Mouse (Mus musculus) hindbrain, embryonic 13.5 days (tissue): ENCODE results near the gene Mrpl12. TPM values are rescaled to one million over a fixed set of nuclear protein-coding genes. Genes with fewer than 3 reads are reported as not detected.

Experiments used
- ATAC-seq: fragments of 200-750 bp; cut with Nextera tagmentation; 2 replicates; pipeline ENCODE4 v1.8.0; 2017; ENCODE audit warnings: moderate TSS enrichment; ENCODE audit not compliant: low FRiP score
- H3K27ac ChIP-seq: fragments of 300-500 bp; sonication (generic); 2 replicates; pipeline ENCODE4 v1.5.1; 2015; ENCODE audit warnings: inconsistent platforms, mild to moderate bottlenecking, moderate library complexity
- H3K27me3 ChIP-seq: fragments of 300-500 bp; sonication (generic); 2 replicates; pipeline ENCODE4 v1.6.1; 2015; ENCODE audit warnings: mild to moderate bottlenecking, inconsistent platforms
- H3K36me3 ChIP-seq: fragments of 300-500 bp; sonication (generic); 2 replicates; pipeline ENCODE4 v1.6.1; 2015; ENCODE audit warnings: mild to moderate bottlenecking, inconsistent platforms
- H3K4me1 ChIP-seq: fragments of 300-500 bp; sonication (generic); replicated peaks from 2 replicates; pipeline ENCODE4 v1.6.1; 2015; ENCODE audit warnings: inconsistent platforms
- H3K4me2 ChIP-seq: fragments of 300-500 bp; sonication (generic); 2 replicates; pipeline ENCODE4 v1.6.1; 2015; ENCODE audit warnings: inconsistent platforms, mild to moderate bottlenecking, moderate library complexity
- H3K4me3 ChIP-seq: fragments of 300-500 bp; sonication (generic); 2 replicates; pipeline ENCODE4 v1.5.1; 2015; ENCODE audit warnings: mild to moderate bottlenecking, inconsistent platforms
- H3K9ac ChIP-seq: fragments of 300-500 bp; sonication (generic); 2 replicates; pipeline ENCODE4 v1.6.1; 2015; ENCODE audit warnings: mild to moderate bottlenecking, inconsistent platforms
- H3K9me3 ChIP-seq: fragments of 300-500 bp; sonication (generic); 2 replicates; pipeline ENCODE4 v1.6.1; 2016; ENCODE audit warnings: inconsistent platforms
- WGBS: fragments of 180-500 bp; shearing (Covaris S2); methylation state at CpG from one replicate; pipeline ENCODE4 v1.1.7; 2015; 5-methylcytosine and 5-hydroxymethylcytosine counted together
- polyA plus RNA-seq: library from polyadenylated mRNA; unstranded; fragments of >200 nt; fragmentation: Nextera tagmentation; extraction: Ambion mirVana; gene quantifications from 2 replicates; pipeline ENCODE4 v1.2.1, GENCODE M21; 2015

The Mrpl12 gene
- polyA plus RNA-seq, 1 experiment from 2014 or later, result 108 TPM

DNA sequence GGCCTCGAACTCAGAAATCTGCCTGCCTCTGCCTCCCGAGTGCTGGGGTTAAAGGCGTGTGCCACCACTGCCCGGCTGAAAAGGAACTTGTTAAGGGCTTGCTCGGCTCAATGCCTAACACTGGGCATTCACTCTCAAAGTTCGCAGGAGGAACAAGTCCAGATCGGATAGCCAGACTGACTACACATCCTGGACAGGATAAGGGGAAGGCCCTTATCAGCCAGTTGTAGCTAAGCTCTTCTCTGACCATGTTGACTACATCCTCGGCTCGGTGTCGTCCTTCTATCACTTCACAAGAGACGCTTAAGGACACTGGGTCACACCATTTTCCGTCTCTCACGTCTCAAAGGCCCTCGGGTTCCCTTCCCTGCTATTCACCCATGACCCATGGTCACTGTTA, 27.0 kb upstream of the Mrpl12 start:
- H3K9ac ChIP-seq, result peak overlapping the region; percentile 96
- H3K36me3 ChIP-seq, result peaks cover 28% of the 10 kb centered on the region
- H3K27me3 ChIP-seq, result no peaks in the 10 kb centered on the region
- 0 out of 2 replicates have a peak, but pooled peaks have one; percentile 3 for ATAC-seq
- H3K4me2 ChIP-seq, result peak overlapping the region; percentile 90
- H3K9me3 ChIP-seq, result no peaks in the 10 kb centered on the region
- H3K27ac ChIP-seq, result peak overlapping the region; percentile 87
- H3K4me3 ChIP-seq, result peak overlapping the region; percentile 83
- WGBS, result 36% methylated on average over 14 of the region's 14 CpGs
- peaks cover 21% of the 10 kb centered on the region for H3K4me1 ChIP-seq

DNA sequence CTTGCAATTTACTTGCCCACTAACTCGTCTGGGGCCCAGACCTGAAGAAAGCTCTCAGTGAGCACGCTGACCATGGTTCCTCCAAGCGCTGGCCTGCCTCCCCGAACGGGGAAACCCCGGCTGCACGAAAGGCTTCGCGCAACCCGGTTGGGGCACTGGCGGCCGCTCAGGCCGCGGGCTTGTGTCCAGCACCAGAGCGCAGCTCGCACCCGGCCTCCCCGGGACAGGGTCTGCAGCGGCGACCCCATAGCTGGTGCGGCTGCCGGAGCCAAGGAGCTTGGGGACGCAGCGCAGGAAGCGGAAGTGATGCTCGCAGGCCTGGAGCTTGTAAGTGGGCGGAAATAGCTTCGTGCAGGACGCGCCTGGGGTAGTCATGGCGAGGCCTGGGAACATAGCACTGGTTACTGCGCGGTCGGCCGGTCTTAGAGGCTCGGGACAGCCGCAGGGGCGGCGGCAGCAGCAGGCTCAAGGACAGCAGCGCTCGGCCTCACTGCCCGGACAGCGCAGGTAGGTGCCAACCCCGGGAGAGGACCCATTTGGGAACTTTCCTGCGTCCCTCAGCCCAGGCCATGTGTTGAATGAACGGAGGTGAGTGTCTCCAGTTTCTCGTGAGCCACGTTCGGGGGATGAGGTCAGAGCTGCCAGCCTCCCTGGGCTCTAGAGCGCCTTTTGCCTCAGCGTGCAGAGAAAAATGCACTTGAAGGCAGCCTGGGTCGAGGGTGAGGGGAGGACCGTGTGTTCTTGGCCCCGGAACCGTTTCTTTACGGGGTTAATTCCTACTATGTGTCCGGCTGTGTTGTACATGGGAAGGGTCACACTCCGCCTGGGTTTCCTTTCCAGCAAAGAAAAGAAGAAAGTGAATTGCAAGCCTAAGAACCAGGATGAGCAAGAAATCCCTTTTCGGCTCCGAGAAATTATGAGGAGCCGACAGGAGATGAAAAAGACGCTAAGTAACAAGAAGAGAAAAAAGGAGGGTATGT, 26.4 kb upstream of the Mrpl12 start, which contains the start of the genes Oxld1 and Ccdc137:
TSS of gene Oxld1 (minus strand) at position 297 of the 980 bp plus-strand sequence.
TSS of gene Ccdc137 (plus strand) at position 344 of the 980 bp plus-strand sequence.
- peak within 1 kb of the TSS; percentile 90 for H3K4me2 ChIP-seq
- H3K4me3 ChIP-seq, result peak within 1 kb of the TSS; percentile 83
- H3K27ac ChIP-seq, result peak within 1 kb of the TSS; percentile 87
- WGBS, result 5% methylated on average over 62 of the region's 62 CpGs
- peak within 1 kb of the TSS; percentile 96 for H3K9ac ChIP-seq
- peak; percentile 87 for ATAC-seq
- peaks cover 21% of the 10 kb centered on the region for H3K4me1 ChIP-seq
- no peaks in the 10 kb centered on the region for H3K9me3 ChIP-seq
- peaks cover 35% of the 10 kb centered on the region for H3K36me3 ChIP-seq
- H3K27me3 ChIP-seq, result no peaks in the 10 kb centered on the region

DNA sequence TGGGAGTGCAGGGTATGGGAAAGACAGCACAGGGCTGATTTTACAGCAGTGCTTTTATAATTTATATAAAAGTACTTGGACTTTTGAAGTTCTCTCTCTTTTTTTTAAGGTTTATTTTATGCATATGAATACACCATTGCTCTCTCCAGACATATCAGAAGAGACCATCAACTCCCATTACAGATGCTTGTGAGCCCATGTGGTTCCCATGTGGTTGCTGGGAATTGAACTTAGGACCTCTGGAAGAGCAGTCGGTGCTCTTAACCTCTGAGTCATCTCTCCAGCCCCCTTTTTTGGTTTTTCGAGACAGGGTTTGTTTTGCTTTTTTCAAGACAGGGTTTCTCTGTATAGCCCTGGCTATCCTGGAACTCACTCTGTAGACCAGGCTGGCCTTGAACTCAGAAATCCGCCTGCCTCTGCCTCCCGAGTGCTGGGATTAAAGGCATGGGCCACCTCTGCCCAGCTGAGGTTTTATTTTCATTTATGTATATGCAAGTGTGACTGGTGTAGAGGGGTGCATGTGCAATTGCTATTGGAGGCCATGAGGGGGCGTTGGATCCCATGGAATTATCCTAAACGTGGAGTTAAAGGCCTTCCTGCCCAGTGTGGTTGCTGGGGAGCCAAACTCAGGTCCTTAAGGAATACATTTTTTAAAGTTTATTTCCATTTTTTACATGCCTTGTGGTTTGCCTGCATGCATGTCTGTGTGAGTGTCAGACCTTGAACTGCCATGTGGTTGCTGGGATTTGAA, 25.4 kb upstream of the Mrpl12 start:
- Histone ChIP-seq H3K4me2 (peak overlapping the region; percentile 90), H3K27me3 (no peaks in the 10 kb centered on the region), H3K27ac (no peak overlapping the region), H3K4me3 (peak overlapping the region; percentile 83), H3K9ac (peak overlapping the region; percentile 96), H3K4me1 (peaks cover 21% of the 10 kb centered on the region), H3K36me3 (peaks cover 45% of the 10 kb centered on the region), H3K9me3 (no peaks in the 10 kb centered on the region)
- no peak for ATAC-seq
- WGBS, result 72% methylated on average over 6 of the region's 6 CpGs

DNA sequence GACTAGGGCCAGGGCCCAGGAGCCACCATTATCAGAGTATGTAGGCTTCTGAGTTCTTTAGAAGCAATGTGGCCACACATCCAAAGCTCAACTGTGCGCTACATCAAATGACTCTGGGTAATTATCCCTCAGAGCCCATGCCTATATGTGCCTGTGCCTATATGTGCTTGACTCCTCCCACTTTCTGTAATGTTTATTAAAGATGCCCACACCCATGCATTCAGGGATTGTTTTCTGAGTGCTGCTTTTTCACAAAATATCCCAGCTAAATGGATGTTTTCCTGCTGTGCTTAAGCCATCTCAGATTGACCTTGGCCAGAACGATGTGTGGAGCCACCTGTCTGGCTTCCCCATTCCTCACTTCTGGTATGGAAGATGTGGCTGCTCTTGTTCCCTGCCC, 20.9 kb upstream of the Mrpl12 start:
- 90% methylated on average over 2 of the region's 2 CpGs for WGBS
- H3K9ac ChIP-seq, result no peak overlapping the region
- peaks cover 30% of the 10 kb centered on the region for H3K4me1 ChIP-seq

DNA sequence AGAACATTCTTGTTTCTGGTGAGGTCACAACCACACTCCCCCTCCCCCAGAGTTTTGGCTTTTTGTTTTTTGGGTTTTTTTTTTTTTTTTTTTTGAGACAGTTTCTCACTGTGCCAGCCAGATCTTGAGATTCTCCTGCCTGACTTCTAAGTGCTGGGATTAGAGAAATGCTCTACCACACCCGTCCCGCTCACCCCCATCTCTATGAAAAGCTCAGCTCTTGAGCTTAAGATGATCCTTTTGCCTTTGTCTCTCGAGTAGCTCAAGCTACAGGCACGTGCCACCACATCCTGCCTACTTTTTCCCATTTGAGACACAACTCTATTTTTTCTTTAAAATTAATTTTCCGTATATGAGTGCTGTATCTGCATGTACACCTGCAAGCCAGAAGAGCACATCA, 20.0 kb upstream of the Mrpl12 start:
- Histone ChIP-seq H3K36me3 (peaks cover 60% of the 10 kb centered on the region), H3K4me3 (no peak overlapping the region), H3K27me3 (no peaks in the 10 kb centered on the region), H3K9me3 (no peaks in the 10 kb centered on the region), H3K9ac (no peak overlapping the region), H3K4me2 (no peak overlapping the region), H3K27ac (no peak overlapping the region), H3K4me1 (peaks cover 29% of the 10 kb centered on the region)
- 91% methylated on average over 5 of the region's 5 CpGs for WGBS
- ATAC-seq, result no peak

More for the DNA sequence above, 20.9 kb upstream of the Mrpl12 start:
- peaks cover 57% of the 10 kb centered on the region for H3K36me3 ChIP-seq
- H3K27ac ChIP-seq, result no peak overlapping the region
- no peak overlapping the region for H3K4me3 ChIP-seq
- H3K9me3 ChIP-seq, result no peaks in the 10 kb centered on the region
- ATAC-seq, result no peak
- no peak overlapping the region for H3K4me2 ChIP-seq
- H3K27me3 ChIP-seq, result no peaks in the 10 kb centered on the region

DNA sequence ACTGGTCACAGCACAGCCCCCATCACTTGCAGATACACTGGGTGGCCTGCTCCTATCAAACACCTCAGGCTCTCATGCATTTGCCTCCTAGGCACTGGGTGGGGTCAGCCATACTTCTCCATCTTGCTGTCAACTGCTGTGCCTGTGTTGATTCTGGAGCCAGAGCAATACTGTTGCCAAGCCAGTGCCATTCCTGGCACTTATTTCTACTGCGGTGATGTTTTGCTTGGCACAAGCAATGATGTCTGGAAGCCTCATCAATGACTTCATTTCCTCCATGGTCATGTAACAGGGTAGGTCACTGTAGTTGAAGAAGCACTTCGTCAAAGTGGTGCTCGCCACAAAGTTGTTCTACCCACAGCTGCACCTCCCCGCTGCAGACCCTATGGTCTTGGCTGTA, 18.9 kb upstream of the Mrpl12 start:
- WGBS, result 96% methylated on average over 4 of the region's 4 CpGs
- H3K27me3 ChIP-seq, result no peaks in the 10 kb centered on the region
- H3K27ac ChIP-seq, result no peak overlapping the region
- H3K9me3 ChIP-seq, result no peaks in the 10 kb centered on the region
- H3K4me3 ChIP-seq, result no peak overlapping the region
- H3K9ac ChIP-seq, result peak overlapping the region; percentile 95; the same call in 1 of the 2 replicates
- peaks cover 66% of the 10 kb centered on the region for H3K36me3 ChIP-seq
- peak overlapping the region; percentile 86; the same call in 1 of the 2 replicates for H3K4me2 ChIP-seq
- H3K4me1 ChIP-seq, result peaks cover 32% of the 10 kb centered on the region
- ATAC-seq, result no peak

DNA sequence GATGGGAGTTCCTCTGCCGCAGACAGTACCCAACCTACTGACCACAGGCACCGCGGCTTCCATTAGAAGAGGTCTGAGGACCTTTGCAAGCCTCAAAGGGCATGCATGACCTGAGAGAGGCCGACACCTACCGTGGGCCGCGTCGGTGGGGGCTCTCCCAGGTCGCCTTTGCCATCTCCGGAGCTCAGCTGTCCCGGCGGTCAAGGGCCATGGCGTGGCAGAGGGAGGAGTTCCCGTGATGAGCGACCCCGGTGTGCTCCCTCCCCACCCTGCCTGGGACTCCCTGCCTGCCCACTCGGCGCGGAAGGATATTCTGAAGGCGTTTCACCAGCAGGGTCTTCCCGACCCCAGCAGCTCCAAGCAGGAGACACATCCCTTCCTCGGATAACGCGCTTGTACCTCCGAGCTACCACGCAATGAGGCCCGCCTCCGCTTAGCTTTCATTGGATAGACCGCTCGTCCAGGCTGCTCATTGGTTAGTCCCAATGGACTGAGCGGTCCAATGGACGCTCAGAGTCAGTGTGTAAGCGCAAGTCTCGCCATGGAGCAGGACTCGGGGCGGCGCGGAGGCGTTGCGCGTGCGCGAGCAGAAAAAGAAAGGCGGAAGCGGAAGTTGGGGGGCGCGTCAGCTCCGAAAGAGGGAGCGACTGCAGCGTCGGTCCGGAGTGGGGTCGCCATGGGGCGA, 17.2 kb upstream of the Mrpl12 start, which contains the start of gene Arl16:
TSS of gene Arl16 (minus strand) at position 557 of the 685 bp plus-strand sequence.
- peak within 1 kb of the TSS; percentile 91 for H3K27ac ChIP-seq
- WGBS, result under 1% methylated on average over 54 of the region's 54 CpGs
- H3K36me3 ChIP-seq, result peaks cover 66% of the 10 kb centered on the region
- ATAC-seq, result peak; percentile 100
- H3K4me3 ChIP-seq, result peak within 1 kb of the TSS; percentile 87
- H3K27me3 ChIP-seq, result no peaks in the 10 kb centered on the region
- peak within 1 kb of the TSS; percentile 95 for H3K9ac ChIP-seq
- H3K4me2 ChIP-seq, result peak within 1 kb of the TSS; percentile 86
- no peaks in the 10 kb centered on the region for H3K9me3 ChIP-seq
- H3K4me1 ChIP-seq, result peaks cover 32% of the 10 kb centered on the region

DNA sequence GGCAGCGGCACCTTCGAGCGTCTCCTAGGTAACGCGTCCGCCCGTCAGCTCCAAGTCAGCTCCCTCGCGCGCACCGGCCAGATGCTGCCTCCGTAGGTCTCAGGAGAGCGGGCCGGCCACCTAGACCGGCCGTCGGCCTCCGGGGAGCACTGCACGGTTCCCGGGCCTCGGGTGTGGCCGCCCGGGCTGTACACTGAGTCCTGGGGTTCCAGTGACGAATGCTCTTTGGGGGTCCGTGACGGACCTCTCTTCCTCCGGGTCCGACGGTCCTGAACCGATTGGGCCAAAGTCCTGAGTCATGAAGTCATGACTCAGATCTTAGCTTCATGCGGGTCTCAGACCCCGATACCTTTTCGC, 16.7 kb upstream of the Mrpl12 start:
- H3K4me2 ChIP-seq, result peak overlapping the region; percentile 77
- peak; percentile 61 for ATAC-seq
- H3K9ac ChIP-seq, result peak overlapping the region; percentile 92
- peak overlapping the region; percentile 87 for H3K4me3 ChIP-seq
- peaks cover 66% of the 10 kb centered on the region for H3K36me3 ChIP-seq
- no peaks in the 10 kb centered on the region for H3K9me3 ChIP-seq
- peaks cover 32% of the 10 kb centered on the region for H3K4me1 ChIP-seq
- WGBS, result 2% methylated on average over 32 of the region's 33 CpGs
- peak overlapping the region; percentile 66; the same call in 1 of the 2 replicates for H3K27ac ChIP-seq
- no peaks in the 10 kb centered on the region for H3K27me3 ChIP-seq

DNA sequence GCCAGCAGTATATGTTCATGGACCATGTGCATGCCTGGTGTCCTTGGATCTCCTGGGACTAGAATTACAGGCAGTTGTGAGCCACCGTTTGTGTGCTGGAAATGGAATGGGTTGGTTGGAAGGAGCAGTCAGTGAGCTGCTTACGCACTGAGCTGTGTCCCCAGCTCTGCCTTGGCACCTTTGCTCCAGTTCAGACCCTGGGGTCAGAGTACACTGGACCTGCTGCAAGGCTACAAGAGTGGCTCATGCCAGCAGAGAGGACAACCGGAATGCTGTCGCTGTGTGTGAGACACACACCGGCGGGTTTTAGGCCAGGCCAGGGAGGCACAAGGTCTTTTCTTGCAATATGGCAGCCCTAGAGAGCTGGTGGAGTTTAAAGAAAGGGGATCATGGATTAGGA, 12.4 kb upstream of the Mrpl12 start:
- H3K4me3 ChIP-seq, result no peak overlapping the region
- H3K9ac ChIP-seq, result no peak overlapping the region
- 98% methylated on average over 6 of the region's 6 CpGs for WGBS
- H3K9me3 ChIP-seq, result no peaks in the 10 kb centered on the region
- H3K36me3 ChIP-seq, result peaks cover 80% of the 10 kb centered on the region
- H3K27me3 ChIP-seq, result no peaks in the 10 kb centered on the region
- no peak for ATAC-seq
- no peak overlapping the region for H3K4me2 ChIP-seq
- peaks cover 18% of the 10 kb centered on the region for H3K4me1 ChIP-seq
- no peak overlapping the region for H3K27ac ChIP-seq

DNA sequence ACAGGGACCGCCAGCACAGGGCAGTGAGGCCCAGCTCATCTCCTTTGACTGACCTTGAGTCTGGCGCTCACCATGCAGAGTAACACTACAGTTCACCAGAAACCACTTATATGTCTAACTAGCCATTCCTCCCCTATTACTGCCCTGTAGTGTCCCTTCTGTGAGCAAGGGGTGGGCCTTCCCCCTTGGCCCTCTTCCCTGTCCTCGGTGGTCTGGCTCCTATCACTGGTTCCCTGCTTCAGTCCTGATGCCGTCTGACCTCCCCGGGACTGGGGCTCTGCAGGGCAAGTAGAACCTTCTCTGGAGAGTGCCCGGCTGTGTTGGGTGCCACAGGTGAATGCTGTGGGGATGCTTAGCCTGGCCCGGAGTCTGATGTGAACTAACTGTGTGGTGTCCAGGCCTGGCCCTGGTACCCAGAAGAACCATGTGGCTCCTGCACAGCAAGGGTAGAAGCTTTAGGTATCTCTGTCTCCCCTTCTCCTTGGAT, 922 bp upstream of the Mrpl12 start:
- H3K4me1 ChIP-seq, result peaks cover 24% of the 10 kb centered on the region
- 84% methylated on average over 7 of the region's 7 CpGs for WGBS
- no peak for ATAC-seq
- no peaks in the 10 kb centered on the region for H3K27me3 ChIP-seq
- H3K27ac ChIP-seq, result peak overlapping the region; percentile 95
- peak overlapping the region; percentile 96 for H3K4me2 ChIP-seq
- H3K9me3 ChIP-seq, result no peaks in the 10 kb centered on the region
- H3K36me3 ChIP-seq, result peaks cover 77% of the 10 kb centered on the region
- H3K9ac ChIP-seq, result peak overlapping the region; percentile 91
- peak overlapping the region; percentile 99 for H3K4me3 ChIP-seq

DNA sequence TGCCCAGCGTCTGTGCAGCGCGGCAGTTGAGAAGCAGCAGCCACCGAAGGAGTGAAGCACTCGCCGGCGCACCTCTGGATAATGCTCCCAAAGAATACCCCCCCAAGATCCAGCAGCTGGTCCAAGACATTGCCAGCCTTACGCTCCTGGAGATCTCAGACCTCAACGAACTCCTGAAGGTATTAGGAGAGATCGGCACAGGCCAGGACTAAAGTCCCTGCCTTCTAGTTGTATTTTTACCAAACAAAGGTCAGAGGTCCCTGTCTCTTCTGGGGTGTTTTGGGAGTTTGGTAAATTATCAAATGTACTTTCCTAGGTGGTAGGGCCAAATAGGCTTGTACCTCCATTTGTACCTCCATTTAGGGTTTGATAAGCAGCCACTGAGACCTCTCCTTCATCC, 838 bp downstream of the Mrpl12 start:
- peak overlapping the region; percentile 96 for H3K4me2 ChIP-seq
- H3K4me1 ChIP-seq, result peaks cover 29% of the 10 kb centered on the region
- H3K27ac ChIP-seq, result peak overlapping the region; percentile 95
- H3K4me3 ChIP-seq, result peak overlapping the region; percentile 99
- 10% methylated on average over 10 of the region's 10 CpGs for WGBS
- H3K36me3 ChIP-seq, result peaks cover 70% of the 10 kb centered on the region
- H3K27me3 ChIP-seq, result no peaks in the 10 kb centered on the region
- H3K9ac ChIP-seq, result peak overlapping the region; percentile 91
- H3K9me3 ChIP-seq, result no peaks in the 10 kb centered on the region
- ATAC-seq, result no peak
